Mouse (Mus musculus) olfactory bulb, adult 2 months (tissue): ENCODE measurements at regions not wholly inside any gene's neighbourhood (a gene's known extent, or its start where the extent isn't known, plus 50 kb on each side); places are given as distances from the start of the nearest gene placed in this dataset.

Experiments used
- H3K27ac ChIP-seq: fragments of 200-500 bp; 2 replicates; pipeline ENCODE4 v1.5.1; 2012; ENCODE audit warnings: low read depth, low read length; ENCODE audit not compliant: insufficient read depth
- H3K4me1 ChIP-seq: fragments of 200-500 bp; 2 replicates; pipeline ENCODE4 v1.6.1; 2012; ENCODE audit warnings: low read length; ENCODE audit not compliant: control insufficient read depth, insufficient read depth
- H3K4me3 ChIP-seq: fragments of 200-500 bp; 2 replicates; pipeline ENCODE4 v1.5.1; 2012; ENCODE audit warnings: mild to moderate bottlenecking, low read depth, low read length, moderate library complexity; ENCODE audit not compliant: insufficient read depth
- CTCF ChIP-seq: fragments of 200-500 bp; IDR thresholded peaks from 2 replicates; pipeline ENCODE4 v1.5.1; 2012; ENCODE audit warnings: low read depth, mild to moderate bottlenecking, low read length, moderate library complexity; ENCODE audit not compliant: insufficient read depth
- POLR2A ChIP-seq: fragments of 200-500 bp; IDR thresholded peaks from 2 replicates; pipeline ENCODE4 v1.6.1; 2012; ENCODE audit warnings: mild to moderate bottlenecking, low read depth, low read length, moderate library complexity; ENCODE audit not compliant: insufficient read depth
- WGBS: fragments of 180-500 bp; shearing (Covaris S2); methylation state at CpG from one replicate; pipeline ENCODE4 v1.1.7; 2018; 5-methylcytosine and 5-hydroxymethylcytosine counted together

GRCm38 (mm10) chr16:76864392-76864791 lies 149.1 kb upstream of the Usp25 start:
- Histone ChIP-seq H3K4me3 (no peak overlapping the region), H3K4me1 (no peaks in the 10 kb centered on the region), H3K27ac (no peak overlapping the region)
- TF ChIP-seq CTCF (no peak), POLR2A (no peak)
- WGBS: 93% methylated on average over 3 of the region's 3 CpGs

GRCm38 (mm10) chr16:76855797-76856196 lies 157.7 kb upstream of the Usp25 start:
- 75% methylated on average over 2 of the region's 2 CpGs for WGBS
- H3K4me3 ChIP-seq: no peak overlapping the region
- no peak overlapping the region for H3K27ac ChIP-seq
- no peaks in the 10 kb centered on the region for H3K4me1 ChIP-seq
- TF ChIP-seq POLR2A (no peak), CTCF (no peak)

- no peak overlapping the region for H3K27ac ChIP-seq
- no peaks in the 10 kb centered on the region for H3K4me1 ChIP-seq
- TF ChIP-seq POLR2A (no peak), CTCF (no peak)
- no peak overlapping the region for H3K4me3 ChIP-seq
- 63% methylated on average over 3 of the region's 3 CpGs for WGBS
These were observed 162.1 kb upstream of the Usp25 start for GRCm38 (mm10) chr16:76851396-76851795.

GRCm38 (mm10) chr16:76837450-76837849 lies 176.1 kb upstream of the Usp25 start:
- TF ChIP-seq CTCF: no peak
- no peak for TF ChIP-seq POLR2A
- WGBS: 77% methylated on average over 4 of the region's 4 CpGs
- no peaks in the 10 kb centered on the region for H3K4me1 ChIP-seq
- H3K27ac ChIP-seq: no peak overlapping the region
- no peak overlapping the region for H3K4me3 ChIP-seq

GRCm38 (mm10) chr16:76830371-76830770 lies 183.1 kb upstream of the Usp25 start:
- peaks cover 3% of the 10 kb centered on the region for H3K4me1 ChIP-seq
- TF ChIP-seq POLR2A (no peak), CTCF (no peak)
- H3K27ac ChIP-seq: peak overlapping the region; percentile 89
- no peak overlapping the region for H3K4me3 ChIP-seq
- 15% methylated on average over 3 of the region's 3 CpGs for WGBS

GRCm38 (mm10) chr16:76827674-76828441 lies 185.6 kb upstream of the Usp25 start:
- Histone ChIP-seq H3K4me3 (no peak overlapping the region), H3K4me1 (peaks cover 3% of the 10 kb centered on the region), H3K27ac (no peak overlapping the region)
- TF ChIP-seq POLR2A (no peak), CTCF (no peak)
- WGBS: 74% methylated on average over 7 of the region's 7 CpGs

GRCm38 (mm10) chr16:76821261-76821660 lies 192.2 kb upstream of the Usp25 start:
- TF ChIP-seq POLR2A (no peak), CTCF (no peak)
- no peak overlapping the region for H3K4me3 ChIP-seq
- no peak overlapping the region for H3K27ac ChIP-seq
- 95% methylated on average over 10 of the region's 10 CpGs for WGBS
- H3K4me1 ChIP-seq: no peaks in the 10 kb centered on the region

- 89% methylated on average over 17 of the region's 17 CpGs for WGBS
- no peak overlapping the region for H3K27ac ChIP-seq
- no peak for TF ChIP-seq CTCF
- no peak for TF ChIP-seq POLR2A
- no peaks in the 10 kb centered on the region for H3K4me1 ChIP-seq
- H3K4me3 ChIP-seq: no peak overlapping the region
These were observed 197.2 kb upstream of the Usp25 start for GRCm38 (mm10) chr16:76816056-76816885.

GRCm38 (mm10) chr16:76803725-76804124 lies 209.8 kb upstream of the Usp25 start:
- 59% methylated on average over 3 of the region's 3 CpGs for WGBS
- TF ChIP-seq CTCF: no peak
- no peak for TF ChIP-seq POLR2A
- Histone ChIP-seq H3K27ac (no peak overlapping the region), H3K4me1 (no peaks in the 10 kb centered on the region), H3K4me3 (no peak overlapping the region)
